Mouse (Mus musculus): ENCODE data around the gene Ppcdc. TPM values are rescaled to one million over a fixed set of nuclear protein-coding genes. Genes with fewer than 3 reads are reported as not detected.
"Not testable (repeated sequence)": the region's sequence is repeated elsewhere in the genome, so short reads cannot be mapped to it uniquely, and the experiment has no call there.

Ppcdc gene
- polyA plus RNA-seq, 1 experiment from 2014 or later, result 22.9 TPM

DNA sequence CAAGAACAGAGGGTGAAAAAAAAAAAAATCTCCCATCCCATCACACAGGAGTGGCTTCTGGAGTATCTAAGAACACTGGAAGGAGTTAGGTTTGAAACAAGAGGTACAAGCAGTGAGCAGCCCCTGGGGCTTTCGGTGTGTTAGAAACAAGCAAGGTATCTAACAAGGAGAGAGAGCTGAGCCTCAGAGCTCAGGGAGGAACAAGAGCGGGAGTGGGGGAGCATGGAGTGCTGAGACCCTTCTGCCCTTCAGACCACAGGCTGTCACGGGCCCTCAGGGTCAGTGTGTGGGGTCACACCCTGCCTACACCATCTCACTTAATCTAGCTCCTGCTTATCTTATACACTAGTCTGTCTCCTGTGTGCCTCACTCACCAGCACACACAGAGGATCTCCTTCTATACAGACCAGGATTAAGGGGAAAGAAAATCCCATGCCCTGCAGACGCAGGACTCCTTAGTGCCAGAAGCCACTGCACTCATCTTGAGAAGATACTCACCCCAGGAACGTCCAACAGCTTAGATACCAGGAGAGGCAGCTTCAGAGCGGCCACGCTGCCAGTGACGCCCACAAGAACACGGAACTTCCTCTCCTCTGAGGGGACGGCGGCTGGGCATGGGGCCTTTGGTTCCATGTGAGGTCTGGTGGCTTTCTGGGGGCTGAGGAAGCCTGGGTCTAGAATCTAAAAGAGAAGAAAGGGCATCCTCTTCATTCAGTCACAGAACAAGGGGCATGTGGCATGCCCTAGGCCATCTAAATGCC, 5.3 kb downstream of the Ppcdc start:
- ATAC-seq (ENCODE audit: low FRiP score, low TSS enrichment), result no peak
- H3K27me3 ChIP-seq (ENCODE audit: control insufficient read depth, insufficient read depth, low read length), result no peaks in the 10 kb centered on the region
- WGBS, result 90% methylated on average over 11 of the region's 11 CpGs

DNA sequence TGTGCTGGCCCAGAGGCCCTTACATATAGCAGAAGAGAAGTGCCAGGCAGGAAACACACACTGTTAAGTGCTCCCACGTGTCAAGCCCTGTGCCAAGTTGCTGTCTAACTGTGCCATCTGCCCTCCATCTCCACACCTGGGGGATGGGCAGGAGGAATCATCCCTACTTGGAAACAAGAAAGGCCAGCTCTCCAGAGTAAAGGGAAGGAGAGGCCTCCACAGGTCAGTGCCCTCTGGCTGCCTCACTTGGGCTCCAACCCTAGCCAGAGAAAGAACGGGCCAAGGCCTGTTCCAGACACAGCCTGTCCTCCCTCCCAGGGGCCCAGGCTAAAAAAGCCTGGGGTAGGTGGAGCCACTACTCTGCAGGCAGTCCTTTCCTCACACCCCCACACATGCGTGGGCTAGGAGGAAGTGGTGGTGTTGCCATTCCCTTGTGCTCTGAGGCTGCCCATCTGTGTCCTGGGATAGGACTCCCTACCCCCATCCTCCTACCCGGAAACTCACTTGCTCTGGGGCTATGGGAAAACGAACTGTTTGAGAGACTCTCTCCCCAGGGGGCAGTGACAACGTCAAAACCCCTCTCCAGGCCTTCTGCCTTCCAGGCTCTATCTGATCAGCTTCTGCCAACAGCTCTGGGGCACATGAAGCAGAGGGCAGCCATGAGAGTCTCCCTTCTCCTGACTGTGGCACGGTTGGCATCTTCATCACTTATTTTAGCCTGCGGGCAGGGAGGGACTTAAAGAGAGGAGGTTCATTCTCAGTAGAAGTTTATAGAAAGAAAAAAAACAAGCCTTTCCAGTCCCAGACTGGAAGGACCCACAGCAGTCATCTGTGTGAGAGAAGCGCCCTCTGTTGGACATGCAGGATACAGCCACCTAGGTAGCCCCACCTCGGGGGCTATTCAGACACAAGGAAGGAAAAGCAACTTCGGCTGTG, 6.6 kb downstream of the Ppcdc start:
- 0 out of 2 replicates have a peak overlapping the region, but pooled peaks have one; percentile 8 for H3K27ac ChIP-seq (replicated peaks; ENCODE audit: low read depth, low read length)
- H3K27me3 ChIP-seq (ENCODE audit: control insufficient read depth, insufficient read depth, low read length), result no peaks in the 10 kb centered on the region
- 0 out of 2 replicates have a peak, but pooled peaks have one; percentile 46 for ATAC-seq (ENCODE audit: low FRiP score, low TSS enrichment)
- no peak overlapping the region for H3K4me3 ChIP-seq (replicated peaks; ENCODE audit: low read depth, low read length)
- H3K9ac ChIP-seq (replicated peaks; ENCODE audit: low read length), result no peak overlapping the region; the same call in 1 of the 2 replicates
- DNase-seq, result peak; percentile 91
- no peaks in the 10 kb centered on the region for H3K36me3 ChIP-seq (ENCODE audit: control insufficient read depth, insufficient read depth, low read length)
- 17% methylated on average over 11 of the region's 11 CpGs for WGBS
- no peak overlapping the region for H3K4me2 ChIP-seq (ENCODE audit: low read length)
- H3K4me1 ChIP-seq (ENCODE audit: control insufficient read depth, insufficient read depth, low read length), result peaks cover 15% of the 10 kb centered on the region
- H3K9me3 ChIP-seq (ENCODE audit: control insufficient read depth, low read length), result no peaks in the 10 kb centered on the region

More for the DNA sequence above, 5.3 kb downstream of the Ppcdc start:
- Histone ChIP-seq H3K4me1 (ENCODE audit: control insufficient read depth, insufficient read depth, low read length) (peaks cover 19% of the 10 kb centered on the region; the same call in 1 of the 2 replicates), H3K9me3 (ENCODE audit: control insufficient read depth, low read length) (no peaks in the 10 kb centered on the region), H3K4me2 (ENCODE audit: low read length) (no peak overlapping the region), H3K4me3 (replicated peaks; ENCODE audit: low read depth, low read length) (no peak overlapping the region), H3K36me3 (ENCODE audit: control insufficient read depth, insufficient read depth, low read length) (no peaks in the 10 kb centered on the region), H3K9ac (replicated peaks; ENCODE audit: low read length) (no peak overlapping the region), H3K27ac (replicated peaks; ENCODE audit: low read depth, low read length) (no peak overlapping the region)
- no peak for DNase-seq

DNA sequence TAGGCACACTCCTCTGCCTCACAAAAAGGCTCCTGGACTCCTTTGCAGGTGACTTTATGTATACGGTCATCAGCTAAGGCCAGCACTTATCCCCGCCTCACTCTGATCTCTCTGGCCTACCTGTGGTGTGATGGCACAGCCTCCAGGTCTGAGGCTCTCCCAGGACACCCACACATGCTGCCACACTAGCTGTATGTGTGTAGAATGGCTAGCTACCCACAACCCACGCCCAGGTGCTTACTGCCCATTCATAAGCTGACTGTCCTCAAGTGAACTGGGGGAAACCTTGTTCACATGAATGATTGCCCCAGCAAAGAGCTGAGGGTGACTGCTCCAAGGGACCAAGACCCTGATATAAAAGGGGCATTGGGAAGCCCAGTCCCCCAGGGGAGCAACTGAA, 7.4 kb downstream of the Ppcdc start:
- Histone ChIP-seq H3K4me1 (ENCODE audit: control insufficient read depth, insufficient read depth, low read length) (peaks cover 21% of the 10 kb centered on the region), H3K27me3 (ENCODE audit: control insufficient read depth, insufficient read depth, low read length) (no peaks in the 10 kb centered on the region), H3K4me2 (ENCODE audit: low read length) (no peak overlapping the region), H3K9ac (replicated peaks; ENCODE audit: low read length) (no peak overlapping the region; the same call in 1 of the 2 replicates), H3K4me3 (replicated peaks; ENCODE audit: low read depth, low read length) (no peak overlapping the region), H3K36me3 (ENCODE audit: control insufficient read depth, insufficient read depth, low read length) (no peaks in the 10 kb centered on the region), H3K9me3 (ENCODE audit: control insufficient read depth, low read length) (no peaks in the 10 kb centered on the region), H3K27ac (replicated peaks; ENCODE audit: low read depth, low read length) (no peak overlapping the region)
- ATAC-seq (ENCODE audit: low FRiP score, low TSS enrichment) (no peak), DNase-seq (no peak)
- 88% methylated on average over 3 of the region's 3 CpGs for WGBS

DNA sequence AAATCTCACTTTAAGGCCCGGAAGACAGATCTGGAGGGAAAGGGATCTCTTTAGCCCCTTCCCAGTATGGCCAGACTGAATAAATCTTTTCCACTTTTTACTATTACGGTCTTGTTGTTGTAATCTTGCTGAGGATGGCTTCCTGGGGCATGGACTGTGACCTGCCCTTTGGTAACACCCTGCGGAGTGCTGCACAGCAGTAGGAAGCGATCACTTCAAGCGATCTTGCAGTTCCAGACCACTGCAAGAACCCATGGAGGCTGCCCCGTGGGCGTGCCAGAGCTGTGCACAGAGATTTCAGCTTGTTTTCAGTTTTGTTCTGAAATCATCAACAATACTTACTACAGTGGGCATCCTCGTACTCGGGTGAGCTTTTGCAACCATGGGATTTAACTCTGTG, 8.7 kb downstream of the Ppcdc start:
- Histone ChIP-seq H3K4me2 (ENCODE audit: low read length) (no peak overlapping the region), H3K4me3 (replicated peaks; ENCODE audit: low read depth, low read length) (no peak overlapping the region), H3K4me1 (ENCODE audit: control insufficient read depth, insufficient read depth, low read length) (peaks cover 21% of the 10 kb centered on the region), H3K9ac (replicated peaks; ENCODE audit: low read length) (no peak overlapping the region), H3K27me3 (ENCODE audit: control insufficient read depth, insufficient read depth, low read length) (no peaks in the 10 kb centered on the region), H3K27ac (replicated peaks; ENCODE audit: low read depth, low read length) (peak overlapping the region; percentile 45; the same call in 1 of the 2 replicates), H3K36me3 (ENCODE audit: control insufficient read depth, insufficient read depth, low read length) (no peaks in the 10 kb centered on the region), H3K9me3 (ENCODE audit: control insufficient read depth, low read length) (no peaks in the 10 kb centered on the region)
- 9% methylated on average over 9 of the region's 9 CpGs for WGBS
- ATAC-seq (ENCODE audit: low FRiP score, low TSS enrichment) (no peak), DNase-seq (peak; percentile 30)

DNA sequence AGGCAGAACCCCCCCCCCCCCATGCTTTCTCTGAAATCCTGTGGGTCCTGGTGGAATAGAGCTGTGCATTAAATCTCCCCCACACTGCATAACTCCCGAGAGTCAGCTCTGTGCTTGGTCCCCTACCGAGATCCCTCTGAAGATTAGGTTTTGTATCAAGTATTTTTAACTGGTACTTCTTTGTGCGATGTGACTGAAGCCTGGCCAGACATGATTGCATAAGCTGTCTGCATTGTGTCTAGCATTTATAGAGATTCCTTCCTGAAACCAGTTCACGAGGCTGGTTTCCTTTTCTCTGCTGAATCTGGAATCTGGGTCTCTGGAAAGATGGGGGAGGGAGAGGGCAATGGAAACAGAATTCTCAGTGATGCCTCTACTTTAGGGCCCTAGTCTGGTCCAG, 11.5 kb downstream of the Ppcdc start:
- DNase-seq (no peak), ATAC-seq (ENCODE audit: low FRiP score, low TSS enrichment) (no peak)
- Histone ChIP-seq H3K36me3 (ENCODE audit: control insufficient read depth, insufficient read depth, low read length) (no peaks in the 10 kb centered on the region), H3K9me3 (ENCODE audit: control insufficient read depth, low read length) (no peaks in the 10 kb centered on the region), H3K4me2 (ENCODE audit: low read length) (no peak overlapping the region), H3K9ac (replicated peaks; ENCODE audit: low read length) (no peak overlapping the region), H3K4me3 (replicated peaks; ENCODE audit: low read depth, low read length) (no peak overlapping the region), H3K27me3 (ENCODE audit: control insufficient read depth, insufficient read depth, low read length) (no peaks in the 10 kb centered on the region), H3K4me1 (ENCODE audit: control insufficient read depth, insufficient read depth, low read length) (peaks cover 21% of the 10 kb centered on the region), H3K27ac (replicated peaks; ENCODE audit: low read depth, low read length) (no peak overlapping the region)
- 43% methylated on average over 4 of the region's 4 CpGs for WGBS

DNA sequence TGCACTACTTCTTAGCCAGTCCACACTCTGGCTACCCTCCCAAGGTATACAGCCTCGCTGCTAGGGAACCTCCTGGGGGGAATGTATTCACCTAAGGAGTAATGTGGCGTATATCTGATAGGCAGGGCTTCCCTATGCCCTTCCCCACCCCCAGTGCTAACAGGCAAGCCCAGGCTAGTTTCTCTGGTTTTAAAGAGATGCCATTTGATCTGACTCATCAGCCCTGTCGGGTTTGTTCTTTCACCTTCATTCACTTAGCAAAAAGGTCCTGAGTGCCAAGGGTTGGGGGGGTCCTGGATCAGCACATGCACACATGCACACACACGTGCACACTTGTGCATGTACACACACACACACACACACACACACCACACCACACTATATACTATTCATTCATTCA, 12.0 kb downstream of the Ppcdc start:
- Histone ChIP-seq H3K9ac (replicated peaks; ENCODE audit: low read length) (no peak overlapping the region), H3K27me3 (ENCODE audit: control insufficient read depth, insufficient read depth, low read length) (no peaks in the 10 kb centered on the region), H3K4me2 (ENCODE audit: low read length) (no peak overlapping the region), H3K4me1 (ENCODE audit: control insufficient read depth, insufficient read depth, low read length) (peaks cover 18% of the 10 kb centered on the region), H3K9me3 (ENCODE audit: control insufficient read depth, low read length) (no peaks in the 10 kb centered on the region), H3K36me3 (ENCODE audit: control insufficient read depth, insufficient read depth, low read length) (no peaks in the 10 kb centered on the region), H3K4me3 (replicated peaks; ENCODE audit: low read depth, low read length) (no peak overlapping the region), H3K27ac (replicated peaks; ENCODE audit: low read depth, low read length) (no peak overlapping the region)
- WGBS, result 59% methylated on average over 4 of the region's 4 CpGs
- DNase-seq (no peak), ATAC-seq (ENCODE audit: low FRiP score, low TSS enrichment) (no peak)

DNA sequence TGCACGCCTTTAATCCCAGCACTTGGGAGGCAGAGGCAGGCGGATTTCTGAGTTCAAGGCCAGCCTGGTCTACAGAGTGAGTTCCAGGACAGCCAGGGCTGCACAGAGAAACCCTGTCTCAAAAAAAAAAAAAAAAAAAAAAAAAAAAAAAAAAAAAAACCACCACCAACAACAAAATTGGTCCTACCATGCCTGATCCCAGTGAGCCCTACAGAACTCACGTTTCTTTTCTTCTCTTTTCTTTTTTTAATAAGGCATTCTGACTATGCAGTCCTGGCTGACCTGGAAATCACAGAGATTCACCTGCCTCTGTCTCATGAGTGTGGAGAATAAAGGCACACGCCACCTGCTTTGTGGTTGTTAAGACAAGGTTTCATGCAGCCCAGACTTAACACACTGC, 12.8 kb downstream of the Ppcdc start:
- not testable (repeated sequence) for H3K4me3 ChIP-seq (replicated peaks; ENCODE audit: low read depth, low read length); ATAC-seq (ENCODE audit: low FRiP score, low TSS enrichment); H3K27ac ChIP-seq (replicated peaks; ENCODE audit: low read depth, low read length); H3K27me3 ChIP-seq (ENCODE audit: control insufficient read depth, insufficient read depth, low read length); H3K36me3 ChIP-seq (ENCODE audit: control insufficient read depth, insufficient read depth, low read length); H3K4me2 ChIP-seq (ENCODE audit: low read length); DNase-seq; H3K9me3 ChIP-seq (ENCODE audit: control insufficient read depth, low read length); H3K9ac ChIP-seq (replicated peaks; ENCODE audit: low read length)
- peaks cover 17% of the 10 kb centered on the region for H3K4me1 ChIP-seq (ENCODE audit: control insufficient read depth, insufficient read depth, low read length)
- WGBS, result 86% methylated on average over 4 of the region's 4 CpGs

DNA sequence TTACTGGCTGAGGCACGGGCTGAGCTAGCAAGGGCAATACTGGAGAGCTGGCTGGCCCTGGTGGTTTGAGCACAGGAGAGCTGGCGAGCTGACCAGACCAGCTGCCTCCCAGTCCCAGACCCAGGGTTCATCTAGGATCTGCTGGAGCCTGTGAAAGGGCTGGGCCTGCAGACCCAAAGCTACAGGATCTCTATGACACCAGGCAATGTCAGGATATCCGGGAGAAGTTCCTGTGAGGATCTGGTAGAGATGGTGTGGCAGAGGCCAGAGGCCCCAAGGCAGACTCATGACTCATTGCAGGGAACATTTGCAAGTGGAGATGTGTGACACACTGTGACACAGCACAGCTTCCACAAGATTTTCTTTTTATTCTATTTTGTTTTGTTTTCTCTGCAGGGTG, 14.8 kb downstream of the Ppcdc start:
- Histone ChIP-seq H3K4me1 (ENCODE audit: control insufficient read depth, insufficient read depth, low read length) (peaks cover 6% of the 10 kb centered on the region), H3K9me3 (ENCODE audit: control insufficient read depth, low read length) (no peaks in the 10 kb centered on the region), H3K36me3 (ENCODE audit: control insufficient read depth, insufficient read depth, low read length) (no peaks in the 10 kb centered on the region), H3K4me3 (replicated peaks; ENCODE audit: low read depth, low read length) (no peak overlapping the region), H3K27ac (replicated peaks; ENCODE audit: low read depth, low read length) (no peak overlapping the region), H3K4me2 (ENCODE audit: low read length) (no peak overlapping the region), H3K27me3 (ENCODE audit: control insufficient read depth, insufficient read depth, low read length) (no peaks in the 10 kb centered on the region), H3K9ac (replicated peaks; ENCODE audit: low read length) (no peak overlapping the region)
- 76% methylated on average over 3 of the region's 3 CpGs for WGBS
- ATAC-seq (ENCODE audit: low FRiP score, low TSS enrichment) (no peak), DNase-seq (no peak)
